Mouse (Mus musculus): ENCODE measurements at regions not wholly inside any gene's neighbourhood (a gene's known extent, or its start where the extent isn't known, plus 50 kb on each side); places are given as distances from the start of the nearest gene placed in this dataset.
A peak's percentile ranks its signal among the peaks of the same experiment; 100 is the strongest.

DNA sequence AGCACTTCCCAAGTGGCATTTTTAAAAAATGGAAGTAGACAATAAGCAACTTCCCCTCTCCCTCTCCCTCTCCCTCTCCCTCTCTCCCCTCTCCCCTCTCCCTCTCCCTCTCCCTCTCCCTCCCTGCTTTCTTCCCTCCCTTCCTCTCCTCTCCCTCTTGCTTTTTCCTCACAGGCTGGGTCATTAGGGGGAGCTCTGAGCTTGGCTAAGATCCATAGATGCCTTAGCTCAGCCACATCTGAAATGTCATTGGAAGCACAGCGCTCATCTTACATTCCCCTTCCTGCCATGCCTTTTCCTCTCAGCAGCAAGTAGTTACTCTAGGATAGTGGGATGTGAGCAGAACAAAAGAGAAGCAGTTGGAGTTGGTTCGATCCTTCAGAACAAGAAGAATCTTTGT, 190.3 kb downstream of the Faxc start:
- H3K4me2 ChIP-seq (ENCODE audit: low read depth, low read length, poor library complexity, severe bottlenecking) = no peak overlapping the region
- peak; percentile 31 for DNase-seq (ENCODE audit: low spot score)

DNA sequence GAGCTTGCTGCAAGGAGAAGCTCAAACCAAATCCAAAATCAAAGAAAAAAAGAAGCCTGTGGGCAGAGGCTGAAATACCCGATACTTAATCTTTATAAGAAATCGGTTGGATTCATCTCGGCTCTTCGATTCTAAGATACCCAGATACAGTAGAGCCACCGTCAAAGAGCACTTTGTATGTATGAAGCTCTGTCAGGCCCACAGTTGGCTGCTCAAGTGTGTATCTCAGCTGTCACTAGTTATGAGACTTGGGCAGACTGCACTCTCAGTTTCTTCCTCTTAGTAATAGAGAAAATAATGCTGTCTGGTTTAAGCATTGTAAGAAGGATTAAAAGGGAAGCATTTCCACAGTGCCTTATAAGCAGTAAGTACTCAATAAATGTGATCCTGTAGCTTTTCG, 193.7 kb downstream of the Faxc start:
- TF ChIP-seq CTCF (IDR thresholded peaks at IDR 0.05) = no peak
- H3K9me3 ChIP-seq (ENCODE audit: low read length) = no peaks in the 10 kb centered on the region
- H3K9ac ChIP-seq (replicated peaks; ENCODE audit: low read length, poor library complexity, severe bottlenecking) = no peak overlapping the region
- H3K36me3 ChIP-seq (ENCODE audit: insufficient read depth, low read length) = no peaks in the 10 kb centered on the region
- no peaks in the 10 kb centered on the region for H3K4me1 ChIP-seq (ENCODE audit: insufficient read depth, low read length)
- ATAC-seq (ENCODE audit: low FRiP score) = no peak
- 86% methylated on average over 6 of the region's 6 CpGs for WGBS
- no peak overlapping the region for H3K27ac ChIP-seq (ENCODE audit: low read depth, low read length)
- H3K4me3 ChIP-seq (ENCODE audit: low read depth, low read length) = no peak overlapping the region
- no peaks in the 10 kb centered on the region for H3K27me3 ChIP-seq (ENCODE audit: insufficient read depth, low read length)
- no peak overlapping the region for H3K4me2 ChIP-seq (ENCODE audit: low read depth, low read length, poor library complexity, severe bottlenecking)
- no peak for DNase-seq (ENCODE audit: low spot score)

More for the DNA sequence above, 190.3 kb downstream of the Faxc start:
- no peak overlapping the region for H3K4me3 ChIP-seq (ENCODE audit: low read depth, low read length)
- no peak overlapping the region for H3K27ac ChIP-seq (ENCODE audit: low read depth, low read length)
- H3K9me3 ChIP-seq (ENCODE audit: low read length) = no peaks in the 10 kb centered on the region
- no peak overlapping the region for H3K9ac ChIP-seq (replicated peaks; ENCODE audit: low read length, poor library complexity, severe bottlenecking)
- H3K4me1 ChIP-seq (ENCODE audit: insufficient read depth, low read length) = no peaks in the 10 kb centered on the region
- TF ChIP-seq CTCF (IDR thresholded peaks at IDR 0.05) = peak; percentile 63
- H3K36me3 ChIP-seq (ENCODE audit: insufficient read depth, low read length) = no peaks in the 10 kb centered on the region
- WGBS = 68% methylated on average over 2 of the region's 2 CpGs
- H3K27me3 ChIP-seq (ENCODE audit: insufficient read depth, low read length) = no peaks in the 10 kb centered on the region
- no peak for ATAC-seq (ENCODE audit: low FRiP score)

DNA sequence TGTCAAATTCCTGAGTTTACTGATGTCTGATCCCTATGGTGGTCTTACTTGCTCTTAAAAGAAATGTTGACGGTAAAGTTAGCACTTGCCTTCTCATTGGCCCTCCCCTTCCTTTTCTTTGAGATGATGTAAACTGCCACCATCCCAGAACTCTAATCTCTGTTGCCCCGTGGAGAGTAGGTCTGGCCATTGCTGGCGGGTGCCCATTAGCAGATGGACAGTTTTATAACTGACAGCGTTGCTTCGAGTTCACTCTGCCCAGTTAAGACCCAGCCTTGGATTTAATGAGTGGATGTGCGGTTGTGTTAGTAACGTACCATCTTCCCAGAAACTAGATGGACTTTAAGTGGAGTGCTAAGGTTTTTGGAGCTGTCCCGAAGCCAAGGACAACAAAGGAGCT, 199.4 kb downstream of the Faxc start:
- H3K36me3 ChIP-seq (ENCODE audit: insufficient read depth, low read length) = no peaks in the 10 kb centered on the region
- H3K4me1 ChIP-seq (ENCODE audit: insufficient read depth, low read length) = peaks cover 4% of the 10 kb centered on the region; the same call in 1 of the 2 replicates
- no peak overlapping the region for H3K4me2 ChIP-seq (ENCODE audit: low read depth, low read length, poor library complexity, severe bottlenecking)
- no peak for ATAC-seq (ENCODE audit: low FRiP score)
- no peak for DNase-seq (ENCODE audit: low spot score)
- no peaks in the 10 kb centered on the region for H3K27me3 ChIP-seq (ENCODE audit: insufficient read depth, low read length)
- no peak overlapping the region for H3K27ac ChIP-seq (ENCODE audit: low read depth, low read length)
- H3K9ac ChIP-seq (replicated peaks; ENCODE audit: low read length, poor library complexity, severe bottlenecking) = no peak overlapping the region
- WGBS = 88% methylated on average over 8 of the region's 8 CpGs
- H3K9me3 ChIP-seq (ENCODE audit: low read length) = no peaks in the 10 kb centered on the region
- H3K4me3 ChIP-seq (ENCODE audit: low read depth, low read length) = no peak overlapping the region
- no peak for TF ChIP-seq CTCF (IDR thresholded peaks at IDR 0.05)

DNA sequence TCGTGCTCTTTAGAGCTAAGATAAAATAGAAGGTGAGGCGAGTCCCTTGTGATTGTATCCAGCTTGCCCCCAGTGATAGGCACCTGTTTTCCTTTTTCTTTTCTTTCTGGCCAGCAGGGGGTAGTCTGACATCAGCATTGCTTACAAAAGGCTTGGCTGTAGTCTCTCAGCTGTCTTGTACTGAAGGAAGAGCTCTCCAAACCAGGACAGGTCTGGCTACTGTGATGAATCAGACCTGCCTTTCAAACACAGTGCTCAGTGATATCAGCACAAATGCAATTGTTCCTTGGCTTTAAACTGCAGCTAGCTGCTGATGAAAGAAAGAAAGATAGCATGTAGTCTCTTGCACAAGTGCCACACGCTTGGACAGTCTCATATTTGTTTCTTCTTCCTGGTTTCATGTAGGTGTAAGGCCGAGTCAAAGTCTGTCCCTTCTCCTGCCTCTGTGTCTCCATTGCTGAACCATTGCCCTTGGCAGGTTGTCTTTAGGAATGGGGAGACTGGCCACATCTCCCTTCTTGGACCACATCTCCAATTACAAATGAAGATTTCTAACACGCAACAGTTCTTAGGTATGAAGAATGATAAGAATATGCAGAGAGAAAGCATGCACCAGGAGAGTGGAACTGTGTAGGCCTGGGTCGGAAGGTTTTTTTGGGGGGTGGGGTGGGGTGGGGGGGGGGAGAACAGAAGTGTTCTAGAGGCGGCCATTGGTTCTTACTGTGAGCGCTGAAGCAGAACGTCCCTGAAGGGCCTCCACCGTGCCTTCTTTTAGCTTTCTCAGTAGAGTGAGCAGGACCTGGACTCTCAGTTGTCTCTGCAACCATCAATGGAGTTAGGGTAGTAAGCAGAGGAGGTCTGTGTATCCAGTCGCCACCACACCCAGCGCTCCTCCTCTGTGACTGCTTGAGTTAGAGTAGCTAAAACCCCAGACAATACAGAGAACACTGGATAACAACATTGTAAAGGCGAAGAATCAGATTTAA, 200.9 kb downstream of the Faxc start:
- no peak overlapping the region for H3K9ac ChIP-seq (replicated peaks; ENCODE audit: low read length, poor library complexity, severe bottlenecking)
- WGBS = 63% methylated on average over 13 of the region's 13 CpGs
- H3K27ac ChIP-seq (ENCODE audit: low read depth, low read length) = no peak overlapping the region
- no peaks in the 10 kb centered on the region for H3K27me3 ChIP-seq (ENCODE audit: insufficient read depth, low read length)
- H3K4me1 ChIP-seq (ENCODE audit: insufficient read depth, low read length) = peaks cover 4% of the 10 kb centered on the region; the same call in 1 of the 2 replicates
- ATAC-seq (ENCODE audit: low FRiP score) (peak; percentile 54; the same call in 1 of the 2 replicates), DNase-seq (ENCODE audit: low spot score) (peak; percentile 74)
- H3K4me2 ChIP-seq (ENCODE audit: low read depth, low read length, poor library complexity, severe bottlenecking) = no peak overlapping the region
- peak; percentile 85 for TF ChIP-seq CTCF (IDR thresholded peaks at IDR 0.05)
- H3K4me3 ChIP-seq (ENCODE audit: low read depth, low read length) = no peak overlapping the region
- H3K36me3 ChIP-seq (ENCODE audit: insufficient read depth, low read length) = no peaks in the 10 kb centered on the region
- no peaks in the 10 kb centered on the region for H3K9me3 ChIP-seq (ENCODE audit: low read length)

DNA sequence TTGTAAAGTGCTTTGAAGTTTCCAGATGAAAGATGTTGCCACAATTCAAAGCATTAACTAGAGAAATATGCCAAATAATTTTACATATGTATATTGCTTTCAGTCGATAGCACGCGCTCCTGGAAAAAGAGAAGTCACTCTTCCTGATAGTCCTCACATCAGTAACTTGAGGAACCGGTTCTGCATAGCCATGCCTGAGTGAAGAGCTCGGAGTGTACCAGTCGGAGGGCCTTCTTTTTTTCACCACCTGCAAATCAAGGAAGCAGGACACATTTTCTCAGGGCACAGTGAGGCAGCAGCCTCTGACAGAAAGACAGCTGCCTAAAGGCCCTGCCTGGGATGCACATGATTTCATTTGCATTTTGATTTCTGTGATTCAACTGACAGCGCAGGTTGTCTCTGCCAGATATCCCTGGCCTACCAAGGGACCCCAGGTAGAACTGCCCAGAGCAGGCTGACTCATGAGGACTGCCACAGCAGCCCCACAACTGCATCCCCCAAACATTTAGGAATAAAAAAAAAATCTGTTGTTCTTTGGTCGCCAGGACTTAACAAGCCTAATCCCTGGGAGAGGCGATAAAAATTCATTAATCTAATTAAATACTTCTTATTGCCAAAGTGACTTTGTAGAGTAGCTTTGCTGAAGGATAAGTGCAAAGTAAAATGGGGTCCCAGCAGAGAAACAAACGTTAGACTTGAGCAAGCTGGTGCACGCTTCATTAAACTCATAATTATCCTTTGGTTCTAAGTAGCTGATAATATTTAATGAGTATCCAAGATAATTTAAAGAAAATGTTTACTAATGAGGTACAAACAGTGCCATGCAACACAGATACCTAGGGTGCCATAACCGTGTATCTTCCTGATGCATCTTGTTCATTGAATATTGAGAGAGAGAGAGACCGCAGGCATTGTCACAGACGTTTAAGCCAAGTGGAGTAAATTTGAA, 202.7 kb downstream of the Faxc start:
- Histone ChIP-seq H3K4me2 (ENCODE audit: low read depth, low read length, poor library complexity, severe bottlenecking) (no peak overlapping the region), H3K27ac (ENCODE audit: low read depth, low read length) (no peak overlapping the region), H3K4me3 (ENCODE audit: low read depth, low read length) (no peak overlapping the region), H3K4me1 (ENCODE audit: insufficient read depth, low read length) (peaks cover 4% of the 10 kb centered on the region; the same call in 1 of the 2 replicates), H3K9me3 (ENCODE audit: low read length) (no peaks in the 10 kb centered on the region), H3K27me3 (ENCODE audit: insufficient read depth, low read length) (no peaks in the 10 kb centered on the region), H3K9ac (replicated peaks; ENCODE audit: low read length, poor library complexity, severe bottlenecking) (no peak overlapping the region), H3K36me3 (ENCODE audit: insufficient read depth, low read length) (no peaks in the 10 kb centered on the region)
- DNase-seq (ENCODE audit: low spot score) (no peak), ATAC-seq (ENCODE audit: low FRiP score) (no peak)
- WGBS = 36% methylated on average over 14 of the region's 14 CpGs
- TF ChIP-seq CTCF (IDR thresholded peaks at IDR 0.05) = no peak

All from midbrain, postnatal 0 days (tissue).